Mouse (Mus musculus) spleen, adult 18-20 months (tissue): ENCODE results near the gene Krtap4-9.
"Not testable (repeated sequence)": the region's sequence is repeated elsewhere in the genome, so short reads cannot be mapped to it uniquely, and the experiment has no call there.

ENCODE experiments used
- DNase-seq, 2 experiments: peaks; one replicate each; pipeline ENCODE4 v3.0.0; 2022; ENCODE audit warnings: mixed read lengths in 2 of 2

Gene Krtap4-9

GRCm38 (mm10) chr11:99784900-99785299 is at the start of gene Krtap4-9:
Gene Krtap4-9, plus strand, starts transcription at chr11:99785200.
- not testable (repeated sequence) for DNase-seq

- DNase-seq: no peak
Observed at GRCm38 (mm10) chr11:99743985-99744384, 41.0 kb upstream of the Krtap4-9 start.

GRCm38 (mm10) chr11:99758877-99759276 is 26.1 kb upstream of the Krtap4-9 start:
- DNase-seq: no peak

- DNase-seq: no peak
Observed at GRCm38 (mm10) chr11:99768410-99768809, 16.6 kb upstream of the Krtap4-9 start.

GRCm38 (mm10) chr11:99772813-99773212 is 12.2 kb upstream of the Krtap4-9 start, which contains the start of gene Gm11595:
Gene Gm11595, minus strand, starts transcription at chr11:99772913.
- DNase-seq: not testable (repeated sequence)

- no peak for DNase-seq
Observed at GRCm38 (mm10) chr11:99778401-99778800, 6.6 kb upstream of the Krtap4-9 start.

- DNase-seq: no peak
Observed at GRCm38 (mm10) chr11:99780604-99781003, 4.4 kb upstream of the Krtap4-9 start, which contains the start of gene Krtap4-8. Gene Krtap4-8, minus strand, starts transcription at chr11:99780704.

- no peak for DNase-seq
Observed at GRCm38 (mm10) chr11:99793367-99793766, 8.4 kb downstream of the Krtap4-9 start, which contains the start of gene Gm11596. Gene Gm11596, minus strand, starts transcription at chr11:99793467.

- not testable (repeated sequence) for DNase-seq
Observed at GRCm38 (mm10) chr11:99798832-99799231, 13.8 kb downstream of the Krtap4-9 start, which contains the start of gene Gm11569. Gene Gm11569, minus strand, starts transcription at chr11:99798932.

- not testable (repeated sequence) for DNase-seq
Observed at GRCm38 (mm10) chr11:99804346-99804745, 19.3 kb downstream of the Krtap4-9 start, which contains the start of gene Gm11554. Gene Gm11554, minus strand, starts transcription at chr11:99804446.

GRCm38 (mm10) chr11:99809792-99810191 is 24.8 kb downstream of the Krtap4-9 start, which contains the start of gene Krtap4-13:
Gene Krtap4-13, minus strand, starts transcription at chr11:99809892.
- not testable (repeated sequence) for DNase-seq

- not testable (repeated sequence) for DNase-seq
Observed at GRCm38 (mm10) chr11:99815566-99815965, 30.6 kb downstream of the Krtap4-9 start, which contains the start of gene Gm11564. Gene Gm11564, minus strand, starts transcription at chr11:99815666.
